Mouse (Mus musculus) Patski (cell line): ENCODE data around the gene Lgi1. TPM values are rescaled to one million over a fixed set of nuclear protein-coding genes. Genes with fewer than 3 reads are reported as not detected.

ENCODE experiments used
- ATAC-seq: fragments of 100-300 bp; one replicate; pipeline ENCODE4 v1.8.0; 2021
- CTCF ChIA-PET: fragments of 350-600 bp; sonication (Branson Sonifier 250); formaldehyde crosslinking; loops from one replicate; lab custom pipeline; 2022; ENCODE audit warnings: inconsistent platforms; lab: Charles Lee
- POLR2A ChIA-PET: fragments of 350-600 bp; sonication (Branson Sonifier 250); formaldehyde crosslinking; loops from one replicate; lab custom pipeline; 2022; ENCODE audit warnings: antibody characterized with exemption, inconsistent platforms; lab: Charles Lee
- DNase-seq: peaks from one replicate; pipeline ENCODE4 v3.0.0-alpha.2; 2011; ENCODE audit warnings: low read depth, low spot score
- H3K27me3 ChIP-seq: fragments of 371-371 bp; one replicate; pipeline ENCODE4 v1.5.1; 2021
- CTCF ChIP-seq: fragments of 100-300 bp; IDR thresholded peaks from one replicate; pipeline ENCODE4 v1.5.1; 2021
- in situ Hi-C: fragments of 300-500 bp; cut with MboI; formaldehyde crosslinking; loops from 3 replicates; pipeline ENCODE4 v1.11.1; 2018; ENCODE audit warnings: low pct_unique_long_range_greater_than_20kb, mixed read lengths
- polyA plus RNA-seq: library from polyadenylated mRNA; unstranded; gene quantifications from one replicate; pipeline ENCODE4 v1.2.3, GENCODE M21; 2021

Lgi1 gene
- polyA plus RNA-seq, 1 experiment from 2014 or later, result 0.04 TPM

- no peak for TF ChIP-seq CTCF
- CTCF ChIA-PET, result interaction anchor here (1.0 to 1.3 kb wide), 4 partner anchors 23 to 60 kb away, joined by 3 to 5 read pairs (median 3); no protein-coding TSS in a partner anchor
- H3K27me3 ChIP-seq, result peaks cover 67% of the 10 kb centered on the region
- POLR2A ChIA-PET, result no interaction called here
- in situ Hi-C loops, result loop anchor here (5.0 to 10.0 kb wide), 3 partner anchors 95 to 515 kb away; no protein-coding TSS in a partner anchor
- ATAC-seq (no peak), DNase-seq (no peak)
These were observed 4.9 kb upstream of the Lgi1 start for GRCm38 (mm10) chr19:38259436-38259835.

- ChIA-PET POLR2A (no interaction called here), CTCF (no interaction called here)
- TF ChIP-seq CTCF, result no peak
- ATAC-seq (no peak), DNase-seq (no peak)
- in situ Hi-C loops, result no loop called here
- peaks cover 74% of the 10 kb centered on the region for H3K27me3 ChIP-seq
These were observed 4.0 kb upstream of the Lgi1 start for GRCm38 (mm10) chr19:38260346-38260745.

GRCm38 (mm10) chr19:38261351-38261750, 3.0 kb upstream of the Lgi1 start:
- no peak for TF ChIP-seq CTCF
- CTCF ChIA-PET, result interaction anchor here (1.1 kb wide), 1 partner anchor 46 kb away, joined by 3 read pairs; no protein-coding TSS in a partner anchor
- in situ Hi-C loops, result no loop called here
- ATAC-seq (no peak), DNase-seq (no peak)
- H3K27me3 ChIP-seq, result peaks cover 76% of the 10 kb centered on the region
- POLR2A ChIA-PET, result interaction anchor here (0.9 kb wide), 1 partner anchor 25 kb away, joined by 3 read pairs; no protein-coding TSS in a partner anchor

GRCm38 (mm10) chr19:38263829-38264504, 369 bp upstream of the Lgi1 start:
- ATAC-seq (no peak), DNase-seq (no peak)
- in situ Hi-C loops, result no loop called here
- CTCF ChIA-PET, result interaction anchor here (2.7 kb wide), 1 partner anchor 10 kb away, joined by 13 read pairs; no protein-coding TSS in a partner anchor
- H3K27me3 ChIP-seq, result peaks cover 82% of the 10 kb centered on the region
- POLR2A ChIA-PET, result no interaction called here
- peak; percentile 37 for TF ChIP-seq CTCF

- DNase-seq (no peak), ATAC-seq (no peak)
- TF ChIP-seq CTCF, result no peak
- in situ Hi-C loops, result no loop called here
- CTCF ChIA-PET, result interaction anchor here (0.8 to 1.4 kb wide), 2 partner anchors 12 to 13 kb away, joined by 3 to 4 read pairs; no protein-coding TSS in a partner anchor
- peaks cover 75% of the 10 kb centered on the region for H3K27me3 ChIP-seq
- POLR2A ChIA-PET, result no interaction called here
These were observed 1.4 kb downstream of the Lgi1 start for GRCm38 (mm10) chr19:38265767-38266166.

GRCm38 (mm10) chr19:38267469-38267868, 3.1 kb downstream of the Lgi1 start:
- peaks cover 80% of the 10 kb centered on the region for H3K27me3 ChIP-seq
- in situ Hi-C loops, result no loop called here
- POLR2A ChIA-PET, result no interaction called here
- ATAC-seq (no peak), DNase-seq (no peak)
- TF ChIP-seq CTCF, result no peak
- CTCF ChIA-PET, result interaction anchor here (1.3 kb wide), 1 partner anchor 12 kb away, joined by 3 read pairs; no protein-coding TSS in a partner anchor

GRCm38 (mm10) chr19:38271071-38271470, 6.7 kb downstream of the Lgi1 start:
- ChIA-PET POLR2A (interaction anchor here (0.6 kb wide), 1 partner anchor 20 kb away, joined by 4 read pairs; no protein-coding TSS in a partner anchor), CTCF (no interaction called here)
- H3K27me3 ChIP-seq, result peaks cover 68% of the 10 kb centered on the region
- ATAC-seq (no peak), DNase-seq (no peak)
- no peak for TF ChIP-seq CTCF
- in situ Hi-C loops, result no loop called here

- in situ Hi-C loops, result no loop called here
- CTCF ChIA-PET, result interaction anchor here (1.0 kb wide), 1 partner anchor 13 kb away, joined by 6 read pairs; no protein-coding TSS in a partner anchor
- TF ChIP-seq CTCF, result no peak
- H3K27me3 ChIP-seq, result peaks cover 58% of the 10 kb centered on the region
- DNase-seq (no peak), ATAC-seq (no peak)
- POLR2A ChIA-PET, result no interaction called here
These were observed 9.5 kb downstream of the Lgi1 start for GRCm38 (mm10) chr19:38273820-38274219.

GRCm38 (mm10) chr19:38274747-38275421, 10.5 kb downstream of the Lgi1 start:
- CTCF ChIA-PET, result interaction anchor here (1.0 kb wide), 1 partner anchor 12 kb away, joined by 6 read pairs; no protein-coding TSS in a partner anchor
- in situ Hi-C loops, result no loop called here
- DNase-seq, result no peak
- POLR2A ChIA-PET, result interaction anchor here (0.6 kb wide), 1 partner anchor 8 kb away, joined by 3 read pairs; no protein-coding TSS in a partner anchor
- H3K27me3 ChIP-seq, result peaks cover 62% of the 10 kb centered on the region
- TF ChIP-seq CTCF, result no peak
- ATAC-seq, result no peak

GRCm38 (mm10) chr19:38276226-38276625, 11.9 kb downstream of the Lgi1 start:
- in situ Hi-C loops, result no loop called here
- H3K27me3 ChIP-seq, result peaks cover 66% of the 10 kb centered on the region
- ATAC-seq (no peak), DNase-seq (no peak)
- TF ChIP-seq CTCF, result no peak
- CTCF ChIA-PET, result interaction anchor here (1.6 kb wide), 1 partner anchor 15 kb away, joined by 4 read pairs; no protein-coding TSS in a partner anchor
- POLR2A ChIA-PET, result no interaction called here

GRCm38 (mm10) chr19:38280242-38280641, 15.9 kb downstream of the Lgi1 start:
- CTCF ChIA-PET, result no interaction called here

More at GRCm38 (mm10) chr19:38280242-38280641, 15.9 kb downstream of the Lgi1 start:
- POLR2A ChIA-PET, result no interaction called here
- H3K27me3 ChIP-seq, result peaks cover 80% of the 10 kb centered on the region
- DNase-seq (no peak), ATAC-seq (no peak)
- in situ Hi-C loops, result no loop called here
- no peak for TF ChIP-seq CTCF
